Mouse (Mus musculus) brain, embryonic 14.5 days (tissue): ENCODE data around the gene Pdzd2. TPM values are rescaled to one million over a fixed set of nuclear protein-coding genes. Genes with fewer than 3 reads are reported as not detected.

Source experiments
- DNase-seq: peaks from one replicate; pipeline ENCODE4 v3.0.0-alpha.2; 2011; ENCODE audit warnings: low read depth
- CTCF ChIP-seq: fragments of 200-500 bp; IDR thresholded peaks from 2 replicates; pipeline ENCODE4 v1.5.1; 2012; ENCODE audit warnings: inconsistent platforms, mild to moderate bottlenecking, moderate library complexity, borderline replicate concordance; ENCODE audit not compliant: insufficient read depth, insufficient read length; ENCODE audit errors: extremely low read depth
- POLR2A ChIP-seq: fragments of 200-500 bp; IDR thresholded peaks from 2 replicates; pipeline ENCODE4 v1.6.1; 2012; ENCODE audit warnings: mild to moderate bottlenecking, inconsistent platforms, borderline replicate concordance; ENCODE audit not compliant: poor library complexity, insufficient read depth, insufficient read length, severe bottlenecking; ENCODE audit errors: extremely low read depth
- polyA plus RNA-seq: library from polyadenylated mRNA; depleted of rRNA; stranded (reverse); fragments of >200 nt; gene quantifications from 2 replicates; pipeline ENCODE4 v1.2.3, GENCODE M21; 2012

The Pdzd2 gene
- polyA plus RNA-seq, 1 experiment = 7.7 TPM

- no peak for DNase-seq
- no peak for TF ChIP-seq CTCF
- TF ChIP-seq POLR2A = no peak
Measured at GRCm38 (mm10) chr15:12508765-12509377, 230.9 kb downstream of the Pdzd2 start.

GRCm38 (mm10) chr15:12507523-12507922 is 232.2 kb downstream of the Pdzd2 start:
- no peak for DNase-seq
- no peak for TF ChIP-seq POLR2A
- no peak for TF ChIP-seq CTCF

- DNase-seq = no peak
- TF ChIP-seq CTCF = no peak
- no peak for TF ChIP-seq POLR2A
Measured at GRCm38 (mm10) chr15:12506514-12506913, 233.2 kb downstream of the Pdzd2 start.

- DNase-seq = peak; percentile 65
- TF ChIP-seq CTCF (no peak), POLR2A (no peak)
Measured at GRCm38 (mm10) chr15:12506085-12506484, 233.6 kb downstream of the Pdzd2 start.

- TF ChIP-seq POLR2A = no peak
- no peak for TF ChIP-seq CTCF
- DNase-seq = peak; percentile 40
Measured at GRCm38 (mm10) chr15:12505556-12505955, 234.2 kb downstream of the Pdzd2 start.

- no peak for TF ChIP-seq POLR2A
- TF ChIP-seq CTCF = no peak
- no peak for DNase-seq
Measured at GRCm38 (mm10) chr15:12503907-12504306, 235.8 kb downstream of the Pdzd2 start.

- peak; percentile 49 for DNase-seq
- no peak for TF ChIP-seq CTCF
- TF ChIP-seq POLR2A = no peak
Measured at GRCm38 (mm10) chr15:12501924-12502548, 237.7 kb downstream of the Pdzd2 start.

GRCm38 (mm10) chr15:12500674-12501073 is 239.1 kb downstream of the Pdzd2 start:
- TF ChIP-seq POLR2A = no peak
- TF ChIP-seq CTCF = no peak
- no peak for DNase-seq

GRCm38 (mm10) chr15:12494084-12494483 is 245.6 kb downstream of the Pdzd2 start:
- DNase-seq = no peak
- TF ChIP-seq CTCF (no peak), POLR2A (no peak)

GRCm38 (mm10) chr15:12493258-12493657 is 246.5 kb downstream of the Pdzd2 start:
- DNase-seq = no peak
- TF ChIP-seq CTCF (no peak), POLR2A (no peak)

GRCm38 (mm10) chr15:12490969-12491368 is 248.8 kb downstream of the Pdzd2 start:
- DNase-seq = peak; percentile 75
- TF ChIP-seq POLR2A (no peak), CTCF (no peak)

- TF ChIP-seq CTCF = no peak
- no peak for TF ChIP-seq POLR2A
- DNase-seq = peak; percentile 47
Measured at GRCm38 (mm10) chr15:12490527-12490926, 249.2 kb downstream of the Pdzd2 start.

- no peak for TF ChIP-seq CTCF
- no peak for TF ChIP-seq POLR2A
- DNase-seq = no peak
Measured at GRCm38 (mm10) chr15:12488316-12488715, 251.4 kb downstream of the Pdzd2 start.
